18 mouse cellular contexts compared by ENCODE assay signal in the genomic region with DNA sequence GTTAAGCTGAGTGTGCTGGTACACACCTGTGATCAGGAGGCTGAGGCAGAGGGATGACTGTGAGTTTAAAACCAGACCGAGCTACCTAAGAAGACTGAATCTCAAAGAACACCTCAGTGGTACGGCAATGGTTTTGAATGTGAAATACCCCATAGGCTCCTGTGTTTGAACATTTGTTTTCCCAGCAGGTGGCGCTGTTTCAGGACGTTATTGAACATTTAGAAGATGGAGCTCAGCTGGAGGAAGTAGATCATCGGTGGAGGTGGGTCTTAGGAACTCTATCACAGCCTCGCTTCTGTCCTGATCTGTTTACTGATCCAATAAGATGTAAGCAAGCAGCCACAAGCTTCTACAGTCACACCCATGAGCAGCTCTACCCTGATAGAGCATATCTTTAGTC. TPM values are rescaled to one million over a fixed set of nuclear protein-coding genes. Genes with fewer than 3 reads are reported as not detected.
DNase-seq lines count a peak whose midpoint lies in the region; ATAC-seq and TF ChIP-seq lines count a peak whose summit lies in the region.
"Had no signal": no experiment of that assay in that cellular context is flagged by ENCODE, and none has a peak within 500 bp of the region (broad histone marks: within the 10 kb centered on the region; RNA-seq: fewer than 3 reads in every experiment).

No protein-coding gene starts in this region.

- ATAC-seq in liver, embryonic 14.5 days (ENCODE audit: insufficient read depth), result no peak
- no peak for ATAC-seq in liver, embryonic 12.5 days
- ATAC-seq: midbrain, embryonic 15.5 days had no signal

- intact Hi-C loops in gastrocnemius, adult 2 months (cut with DNase I), result no loop called here
- intact Hi-C loops in gastrocnemius, postnatal 36 days (cut with DNase I), result no loop called here

- H3K4me3 ChIP-seq in gastrocnemius, adult 2 months, result no peak overlapping the region
- no peak overlapping the region for H3K4me3 ChIP-seq in liver, embryonic 14.5 days (ENCODE audit: insufficient read depth in 1 of 2, low read depth in 2 of 2, low read length in 2 of 2)
- no peak overlapping the region for H3K4me3 ChIP-seq in liver, embryonic 12.5 days
- H3K4me3 ChIP-seq in midbrain, embryonic 10.5 days, result no peak overlapping the region
- H3K4me3 ChIP-seq: kidney, embryonic 15.5 days; liver, embryonic 13.5 days; midbrain, embryonic 15.5 days; neural tube, embryonic 12.5 days had no signal

- TF ChIP-seq CTCF in gastrocnemius, adult 2 months (IDR thresholded peaks at IDR 0.05), result peak; percentile 26
- TF ChIP-seq CTCF in liver, embryonic 14.5 days (IDR thresholded peaks at IDR 0.05; ENCODE audit: low read depth), result 0 out of 2 replicates have a peak, but pooled peaks have one; percentile 10

- H3K27me3 ChIP-seq in liver, embryonic 14.5 days (ENCODE audit: control insufficient read depth, insufficient read depth, low read length), result no peaks in the 10 kb centered on the region
- no peaks in the 10 kb centered on the region for H3K27me3 ChIP-seq in liver, embryonic 12.5 days (replicated peaks)
- H3K27me3 ChIP-seq in midbrain, embryonic 10.5 days (ENCODE audit: low read depth, poor library complexity, severe bottlenecking), result no peaks in the 10 kb centered on the region
- H3K27me3 ChIP-seq: kidney, embryonic 15.5 days; liver, embryonic 13.5 days; midbrain, embryonic 15.5 days; neural tube, embryonic 12.5 days had no signal

- no peak overlapping the region for H3K9ac ChIP-seq in liver, embryonic 14.5 days (replicated peaks)
- no peak overlapping the region for H3K9ac ChIP-seq in liver, embryonic 12.5 days
- H3K9ac ChIP-seq: hindbrain, embryonic 14.5 days; kidney, embryonic 15.5 days; liver, embryonic 13.5 days; midbrain, embryonic 15.5 days; neural tube, embryonic 12.5 days had no signal

- no peaks in the 10 kb centered on the region for H3K4me1 ChIP-seq in liver, embryonic 14.5 days (replicated peaks; ENCODE audit: control insufficient read depth in 2 of 2, insufficient read depth in 2 of 2, low read length in 1 of 2)
- H3K4me1 ChIP-seq in liver, embryonic 12.5 days, result no peaks in the 10 kb centered on the region
- H3K4me1 ChIP-seq in midbrain, embryonic 10.5 days, result no peaks in the 10 kb centered on the region
- H3K4me1 ChIP-seq: kidney, embryonic 15.5 days; liver, embryonic 13.5 days; midbrain, embryonic 15.5 days; neural tube, embryonic 12.5 days had no signal

- H3K27ac ChIP-seq in gastrocnemius, adult 2 months, result no peak overlapping the region
- no peak overlapping the region for H3K27ac ChIP-seq in liver, embryonic 14.5 days
- no peak overlapping the region for H3K27ac ChIP-seq in liver, embryonic 12.5 days
- no peak overlapping the region for H3K27ac ChIP-seq in midbrain, embryonic 10.5 days (replicated peaks)
- H3K27ac ChIP-seq: hindbrain, embryonic 14.5 days; kidney, embryonic 15.5 days; liver, embryonic 13.5 days; midbrain, embryonic 15.5 days; neural tube, embryonic 12.5 days had no signal

- no peak overlapping the region for H3K4me2 ChIP-seq in liver, embryonic 14.5 days (ENCODE audit: low read depth)
- no peak overlapping the region for H3K4me2 ChIP-seq in liver, embryonic 12.5 days
- H3K4me2 ChIP-seq: hindbrain, embryonic 14.5 days; kidney, embryonic 15.5 days; liver, embryonic 13.5 days; midbrain, embryonic 15.5 days; neural tube, embryonic 12.5 days had no signal

- no peak for DNase-seq in gastrocnemius, adult 2 months
- no peak for DNase-seq in gastrocnemius, postnatal 36 days
- no peak for DNase-seq in liver, embryonic 14.5 days (ENCODE audit: low read depth in 3 of 3, low spot score in 3 of 3)
- DNase-seq in ES-CJ7 (ENCODE audit: low read depth, low spot score), result peak; percentile 61
- DNase-seq in naive thymus-derived CD4-positive, alpha-beta T cell, adult 2 months (ENCODE audit: low read depth), result peak; percentile 26
- no peak for DNase-seq in adrenal gland, postnatal 25 days
- DNase-seq in midbrain, embryonic 10.5 days (ENCODE audit: low spot score), result no peak
- DNase-seq: adrenal gland, postnatal 10 days; cerebellum, postnatal 10 days; liver, embryonic 13.5 days; lung, postnatal 36 days had no signal

- TF ChIP-seq EP300 in liver, embryonic 14.5 days (IDR thresholded peaks at IDR 0.05; ENCODE audit: low read depth), result no peak

- H3K36me3 ChIP-seq in liver, embryonic 14.5 days (replicated peaks; ENCODE audit: control insufficient read depth, insufficient read depth, low read depth), result no peaks in the 10 kb centered on the region
- no peaks in the 10 kb centered on the region for H3K36me3 ChIP-seq in liver, embryonic 12.5 days
- no peaks in the 10 kb centered on the region for H3K36me3 ChIP-seq in midbrain, embryonic 10.5 days
- H3K36me3 ChIP-seq: kidney, embryonic 15.5 days; liver, embryonic 13.5 days; midbrain, embryonic 15.5 days; neural tube, embryonic 12.5 days had no signal

- WGBS in liver, embryonic 14.5 days (ENCODE audit: insufficient replicate concordance), result 52% methylated on average over 6 of the region's 6 CpGs
- WGBS in liver, embryonic 12.5 days (ENCODE audit: insufficient replicate concordance), result 58% methylated on average over 6 of the region's 6 CpGs
- WGBS in midbrain, embryonic 10.5 days, result 71% methylated on average over 6 of the region's 6 CpGs

- no peaks in the 10 kb centered on the region for H3K9me3 ChIP-seq in liver, embryonic 14.5 days (ENCODE audit: control insufficient read depth, low read length)
- no peaks in the 10 kb centered on the region; the same call in 1 of the 2 replicates for H3K9me3 ChIP-seq in liver, embryonic 12.5 days (replicated peaks)
- no peaks in the 10 kb centered on the region; the same call in 1 of the 2 replicates for H3K9me3 ChIP-seq in midbrain, embryonic 10.5 days (replicated peaks)
- H3K9me3 ChIP-seq: kidney, embryonic 15.5 days; midbrain, embryonic 15.5 days had no signal

RNA-seq across cellular contexts. Expression of a gene that starts 28.3 kb away (rescaled TPM):
- total RNA-seq in gastrocnemius, adult 2 months (2021), result not detected
- not detected for total RNA-seq in gastrocnemius, postnatal 36 days (2021)
- polyA plus RNA-seq in liver, embryonic 14.5 days (2012; rRNA removed), result not detected in 2 replicates
- polyA plus RNA-seq in liver, embryonic 14.5 days (2014; fragmentation: Nextera tagmentation; extraction: Ambion mirVana), result not detected in 2 replicates
- polyA plus RNA-seq in liver, embryonic 12.5 days (2016; fragmentation: Nextera tagmentation; extraction: Ambion mirVana), result not detected in 2 replicates
- not detected in 2 replicates for total RNA-seq in adrenal gland, postnatal 25 days (2021)
- 1.4 and 1.7 TPM in 2 replicates for polyA plus RNA-seq in midbrain, embryonic 10.5 days (2016; fragmentation: Nextera tagmentation; extraction: Ambion mirVana)
- total RNA-seq: gastrocnemius, postnatal 4 days had no signal
- polyA plus RNA-seq: embryonic facial prominence, embryonic 11.5 days; liver, embryonic 13.5 days had no signal

Comparison
In these comparisons a context has a peak if more than half of its experiments do, and no peak if none do; other contexts are left out.
1. DNase-seq: peak in ES-CJ7 (single experiment) and naive thymus-derived CD4-positive, alpha-beta T cell, adult 2 months (single experiment); none in gastrocnemius, adult 2 months (single experiment), gastrocnemius, postnatal 36 days (0 of 2), liver, embryonic 14.5 days (0 of 3), adrenal gland, postnatal 25 days (single experiment) and midbrain, embryonic 10.5 days (single experiment).